Mouse (Mus musculus) kidney, postnatal 14 days (tissue): ENCODE measurements around the gene Slmap.
"Not testable (repeated sequence)": the region's sequence is repeated elsewhere in the genome, so short reads cannot be mapped to it uniquely, and the experiment has no call there.

ENCODE experiments used
- DNase-seq: peaks from one replicate; pipeline ENCODE4 v3.0.0; 2022; ENCODE audit warnings: mixed read lengths

Slmap gene

DNA sequence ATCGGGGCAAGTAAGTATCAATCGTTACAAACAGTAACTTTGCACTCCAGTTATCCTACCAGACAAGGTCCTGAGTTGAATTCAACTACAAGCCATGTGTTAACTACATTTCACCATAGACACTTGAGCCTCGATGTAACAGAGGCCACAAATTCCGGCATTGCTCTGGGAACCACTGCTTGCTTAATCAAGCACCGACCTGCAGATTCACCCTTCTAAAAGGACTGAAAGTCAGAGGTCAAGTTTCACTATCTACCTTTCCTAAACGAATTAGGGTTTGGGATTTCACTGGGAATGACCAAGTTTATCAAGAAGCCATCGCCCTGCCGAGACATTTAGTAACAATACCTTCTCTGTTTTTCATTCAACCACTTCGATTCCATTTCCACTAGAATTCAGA is 2.0 kb downstream of the Slmap start:
- DNase-seq: no peak

DNA sequence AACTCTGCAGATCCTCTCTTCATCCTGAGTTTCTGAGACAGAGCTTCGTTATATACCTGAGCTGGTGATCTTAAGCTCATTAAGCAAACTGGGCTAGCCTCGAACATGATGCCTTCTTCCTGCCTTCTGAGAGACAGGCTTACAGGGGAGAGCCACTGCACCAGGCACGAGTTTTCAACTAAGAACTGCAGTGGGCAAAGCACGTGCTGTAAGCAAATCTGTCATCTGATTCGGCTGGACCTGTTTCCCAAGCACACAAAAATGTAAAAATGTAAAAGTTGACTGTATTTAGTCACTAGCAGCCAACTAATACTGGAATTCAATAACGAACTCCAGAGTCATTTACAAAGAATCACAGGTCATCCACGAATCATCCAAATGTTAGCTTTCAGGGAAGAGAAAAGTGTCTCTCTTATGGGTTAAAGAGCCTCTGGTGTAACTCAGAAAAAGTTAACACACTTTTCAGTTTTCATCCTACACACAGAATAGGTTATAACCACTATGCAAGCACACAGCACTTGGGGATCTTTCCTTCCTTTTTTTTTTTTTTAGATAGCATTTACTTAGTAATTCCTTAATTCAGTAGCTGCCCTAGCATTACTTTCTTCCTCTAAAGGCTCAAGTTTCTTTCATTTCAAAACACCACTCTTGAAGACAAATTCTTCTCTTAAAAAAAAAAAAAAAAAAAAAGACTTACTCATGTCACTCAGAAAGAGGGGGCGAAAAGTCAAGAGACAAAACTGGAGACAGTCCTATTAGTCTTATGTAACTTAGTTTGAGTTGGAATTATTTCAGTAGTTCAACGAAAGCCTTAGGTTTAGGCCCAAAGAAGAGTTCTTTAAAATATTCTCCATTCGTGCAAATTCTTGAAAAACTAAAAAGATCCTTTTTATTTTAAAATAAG is 3.1 kb downstream of the Slmap start:
- no peak for DNase-seq

- peak; percentile 77 for DNase-seq
Observed at GRCm38 (mm10) chr14:26530350-26530749, 4.4 kb downstream of the Slmap start.

GRCm38 (mm10) chr14:26528296-26528695 is 6.4 kb downstream of the Slmap start:
- DNase-seq: no peak

DNA sequence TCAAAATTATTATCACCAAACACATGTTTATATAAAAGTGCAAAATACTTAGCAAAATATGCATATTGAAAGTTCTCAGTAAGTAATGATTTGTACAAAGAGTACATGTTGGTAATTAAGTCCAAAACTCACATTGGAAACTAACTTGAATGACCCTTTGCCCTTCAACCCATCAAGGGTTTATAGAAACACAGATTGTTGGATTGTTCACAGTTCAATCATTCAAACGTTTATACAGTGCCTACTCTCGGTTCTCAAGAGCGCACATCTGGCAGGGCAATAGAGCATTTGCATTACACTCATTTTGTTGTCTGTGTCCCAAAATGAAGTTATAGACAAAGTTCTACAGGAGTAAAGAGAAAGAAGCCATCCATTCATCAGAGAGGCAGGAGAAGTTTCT is 8.8 kb downstream of the Slmap start:
- no peak for DNase-seq

GRCm38 (mm10) chr14:26523082-26523481 is 11.6 kb downstream of the Slmap start:
- no peak for DNase-seq

DNA sequence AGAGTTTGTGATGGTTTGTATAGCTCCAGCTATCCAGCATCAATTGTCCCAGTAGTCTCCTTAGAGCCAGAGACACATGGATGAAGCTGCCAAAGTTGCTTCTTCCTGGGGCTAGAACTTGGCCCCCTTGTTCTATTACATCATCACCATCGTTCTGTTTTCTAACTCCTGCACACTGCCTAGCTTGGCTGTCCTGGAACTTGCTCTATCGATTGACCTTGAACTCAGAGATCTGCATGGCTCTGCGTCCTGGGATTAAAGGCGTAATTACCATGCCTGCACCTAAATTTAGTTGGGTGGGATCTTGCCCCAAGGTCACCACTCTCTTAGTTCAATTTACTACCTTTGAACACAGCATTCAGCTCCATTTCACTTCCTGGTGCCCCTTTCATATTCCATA is 14.9 kb downstream of the Slmap start:
- DNase-seq: no peak

GRCm38 (mm10) chr14:26517843-26518242 is 16.9 kb downstream of the Slmap start:
- DNase-seq: no peak

DNA sequence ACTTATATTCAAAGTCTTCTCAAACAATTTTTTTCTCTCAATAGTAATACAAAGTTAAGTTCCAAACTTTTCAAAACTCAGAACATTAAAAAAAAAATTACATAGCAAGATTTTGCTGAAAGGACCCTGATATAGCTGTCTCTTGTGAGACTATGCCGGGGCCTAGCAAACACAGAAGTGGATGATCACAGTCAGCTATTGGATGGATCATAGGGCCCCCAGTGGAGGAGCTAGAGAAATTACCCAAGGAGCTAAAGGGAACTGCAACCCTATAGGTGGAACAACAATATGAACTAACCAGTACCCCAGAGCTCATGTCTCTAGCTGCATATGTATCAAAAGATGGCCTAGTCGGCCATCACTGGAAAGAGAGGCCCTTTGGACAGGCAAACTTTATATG is 18.5 kb downstream of the Slmap start:
- DNase-seq: not testable (repeated sequence)

- no peak for DNase-seq
Observed at GRCm38 (mm10) chr14:26515802-26516201, 18.9 kb downstream of the Slmap start.

DNA sequence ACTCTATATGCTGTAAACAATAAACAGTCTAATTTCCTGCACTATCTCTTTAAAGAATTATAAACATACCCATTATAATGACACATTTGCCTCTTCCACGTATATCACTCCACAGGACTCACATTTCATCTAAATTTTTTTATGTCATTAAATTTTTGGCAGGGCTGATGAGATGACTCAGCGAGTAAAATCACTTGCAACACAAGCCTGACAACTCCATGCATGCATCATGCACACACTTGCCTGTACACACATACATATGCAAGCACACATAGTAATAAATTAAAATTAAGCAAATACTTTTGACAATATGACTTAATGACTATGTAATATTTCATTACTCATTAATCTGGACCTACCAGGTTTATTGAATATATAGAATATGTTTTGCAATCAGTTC is 24.2 kb downstream of the Slmap start:
- no peak for DNase-seq

DNA sequence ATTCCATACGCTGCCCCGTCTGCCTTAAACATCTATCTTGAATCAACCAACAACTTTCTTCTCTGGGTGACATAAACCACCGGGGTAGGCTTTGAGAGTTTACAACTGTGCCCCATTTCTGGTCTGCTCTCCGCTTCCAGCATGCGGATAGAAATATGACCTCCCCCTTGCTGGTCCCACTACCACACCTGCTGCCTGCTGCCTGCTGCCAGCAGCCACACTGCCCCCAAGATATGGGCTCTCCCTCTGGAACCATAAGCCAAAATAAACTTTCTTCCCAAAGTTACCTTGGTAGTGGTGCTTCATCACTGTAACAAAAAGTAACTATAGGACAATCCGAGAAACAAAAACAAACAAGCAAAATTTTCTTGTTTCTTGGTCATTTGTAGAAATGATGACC is 26.6 kb downstream of the Slmap start:
- DNase-seq: no peak

- no peak for DNase-seq
Observed at GRCm38 (mm10) chr14:26507361-26507760, 27.4 kb downstream of the Slmap start.

DNA sequence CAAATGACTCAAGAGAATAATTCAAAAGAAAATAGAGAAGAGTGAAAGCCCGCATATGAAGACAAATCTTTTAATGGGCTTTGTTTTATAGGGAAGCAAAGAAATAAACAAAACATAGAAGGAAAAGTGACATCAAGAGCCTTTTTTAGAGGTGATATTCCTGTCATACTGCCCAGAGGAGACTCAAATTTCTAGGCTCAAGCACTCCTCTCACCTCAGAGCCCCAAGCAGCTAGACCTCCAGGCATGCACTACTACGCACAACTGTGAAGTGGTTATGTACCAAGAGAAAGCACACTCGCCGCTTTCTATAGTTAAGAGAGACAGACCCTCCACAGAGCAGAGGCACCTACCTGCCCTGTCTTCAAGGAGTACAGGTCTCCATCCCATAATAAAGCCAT is 30.2 kb downstream of the Slmap start:
- DNase-seq: no peak

DNA sequence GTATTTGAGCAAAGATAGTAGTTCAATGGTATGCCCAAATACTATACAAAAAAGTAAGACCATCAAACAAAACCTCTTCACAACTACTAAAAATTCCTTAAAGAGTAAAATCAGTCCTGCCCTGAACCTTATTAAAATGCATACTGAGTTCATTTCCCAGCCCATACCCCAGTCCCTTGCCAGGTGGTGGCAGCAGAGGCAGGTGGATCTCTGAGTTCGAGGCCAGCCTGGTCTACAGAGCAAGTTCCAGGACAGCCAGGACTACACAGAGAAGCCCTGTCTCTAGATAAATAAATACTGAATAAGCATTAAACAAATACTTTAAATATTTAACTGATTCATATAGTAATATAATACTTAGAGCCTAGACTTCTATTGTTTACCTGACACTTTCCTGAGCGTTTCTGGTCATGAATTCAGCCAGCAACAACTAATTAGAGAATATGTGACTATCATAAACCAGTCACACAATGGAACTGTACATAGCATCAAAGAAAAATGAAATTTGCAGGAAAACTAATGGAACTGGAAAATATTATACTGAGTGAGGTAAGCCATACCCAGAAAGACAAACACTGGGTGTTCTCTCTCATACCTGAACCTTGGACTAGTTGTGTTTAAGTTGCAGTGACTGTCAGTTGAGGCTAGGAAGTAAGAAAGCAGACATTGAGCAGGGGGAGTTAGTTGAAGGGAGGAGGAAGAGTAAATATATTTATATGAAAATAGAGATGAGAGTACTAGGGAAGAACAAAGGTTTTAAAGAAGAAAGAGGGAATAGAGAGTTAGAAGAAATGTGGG is 34.4 kb downstream of the Slmap start:
- no peak for DNase-seq

DNA sequence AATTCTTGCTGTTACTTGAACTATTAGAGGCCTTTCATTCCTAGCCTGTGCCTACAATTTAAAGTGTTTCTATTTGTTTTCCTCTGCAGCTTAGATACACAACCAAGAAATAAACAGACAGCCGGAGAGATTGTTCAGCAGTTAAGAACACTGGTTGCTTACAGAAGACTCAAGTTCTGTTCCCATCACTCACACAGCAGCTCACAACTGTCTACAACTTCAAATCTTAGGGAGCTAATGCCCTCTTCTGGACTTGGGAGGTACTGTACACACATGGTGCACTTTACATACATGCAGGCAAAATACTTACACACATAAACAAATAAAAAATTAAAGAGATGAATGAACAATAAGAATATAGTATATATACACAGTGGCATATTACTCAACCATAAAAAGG is 39.7 kb downstream of the Slmap start:
- DNase-seq: no peak

DNA sequence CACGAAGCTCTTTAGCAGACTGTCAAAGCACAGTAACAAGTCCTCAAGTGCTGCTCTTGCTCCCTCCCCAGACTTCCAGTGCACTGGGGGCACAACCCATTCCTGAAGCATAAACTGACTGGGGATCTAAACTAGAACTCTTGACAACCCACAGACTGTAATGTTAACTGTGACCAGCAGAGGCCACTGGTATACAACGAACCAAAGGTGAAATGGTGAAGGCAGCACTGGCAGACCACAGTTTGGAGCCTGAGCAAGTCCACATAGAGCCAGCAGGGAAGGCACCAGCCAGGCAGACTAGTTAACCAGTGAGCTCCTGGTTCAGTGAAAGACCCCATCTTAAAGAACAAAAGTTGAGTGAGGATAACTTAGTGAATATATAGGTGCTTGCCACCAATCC is 43.6 kb downstream of the Slmap start:
- peak; percentile 82 for DNase-seq

DNA sequence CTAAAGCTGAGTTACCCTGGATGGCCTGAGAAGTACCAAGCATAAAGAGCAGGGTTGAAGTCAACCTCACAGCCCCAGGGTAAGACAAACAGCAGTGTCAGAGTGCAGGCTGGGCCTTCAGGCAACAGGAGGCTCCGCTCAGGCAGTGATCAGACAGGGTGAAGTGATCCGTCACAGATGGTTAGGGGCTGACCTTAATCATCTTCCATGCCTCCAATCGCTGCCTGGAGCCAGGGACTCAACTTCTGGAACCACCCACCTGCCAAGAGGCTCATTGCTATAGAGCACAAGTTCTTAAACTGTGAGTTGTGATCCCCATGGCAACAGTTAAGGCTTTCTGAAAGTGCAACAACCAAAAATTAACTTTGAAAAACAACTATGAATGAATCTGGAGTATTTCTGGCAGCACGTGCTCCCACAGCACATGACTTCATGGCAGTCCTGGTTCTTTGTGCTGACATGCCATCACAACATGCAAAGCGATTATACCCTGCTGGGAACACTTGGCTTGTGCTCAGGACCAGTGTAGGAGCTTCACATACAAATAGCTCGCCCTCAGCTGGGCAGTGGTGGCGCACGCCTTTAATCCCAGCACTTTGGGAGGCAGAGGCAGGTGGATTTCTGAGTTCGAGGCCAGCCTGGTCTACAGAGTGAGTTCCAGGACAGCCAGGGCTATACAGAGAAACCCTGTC is 46.3 kb downstream of the Slmap start:
- DNase-seq: no peak

DNA sequence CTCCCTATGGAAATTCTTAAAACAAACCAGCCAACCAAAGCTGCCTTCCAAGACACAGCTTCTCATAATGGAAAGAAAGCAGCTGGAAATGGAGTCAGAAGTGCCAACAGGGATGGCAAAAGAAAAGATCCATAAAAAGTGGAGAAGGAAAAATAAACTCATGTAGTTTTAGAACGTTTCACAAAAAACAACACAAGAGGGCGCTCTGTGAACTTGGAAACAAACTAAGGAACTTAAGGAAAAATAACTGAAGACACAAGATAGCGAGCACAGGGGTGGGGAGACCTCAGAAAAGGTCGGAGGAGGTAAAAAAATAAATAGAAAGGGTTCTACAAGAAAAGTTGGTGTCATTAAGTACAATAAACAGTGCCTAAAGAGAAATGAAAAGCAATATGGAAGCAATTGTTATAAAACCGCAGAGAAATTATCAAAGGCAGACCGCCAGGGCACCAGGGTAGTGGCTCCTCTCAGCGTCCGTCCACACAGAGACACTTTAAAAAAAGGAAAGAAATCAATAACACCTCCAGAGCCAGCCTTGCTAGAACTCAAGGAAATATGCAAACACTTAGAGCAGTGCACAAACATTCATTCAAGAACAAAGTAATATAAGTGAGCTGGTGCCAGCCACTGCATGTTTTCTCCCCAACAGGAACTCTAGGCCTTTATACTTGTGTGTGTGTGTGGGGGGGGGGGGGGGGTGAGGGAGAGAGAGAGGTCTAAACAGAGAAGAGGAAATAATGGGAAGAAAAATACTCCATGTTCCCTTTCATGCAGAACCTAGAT is 48.1 kb downstream of the Slmap start:
- peak; percentile 48 for DNase-seq

DNA sequence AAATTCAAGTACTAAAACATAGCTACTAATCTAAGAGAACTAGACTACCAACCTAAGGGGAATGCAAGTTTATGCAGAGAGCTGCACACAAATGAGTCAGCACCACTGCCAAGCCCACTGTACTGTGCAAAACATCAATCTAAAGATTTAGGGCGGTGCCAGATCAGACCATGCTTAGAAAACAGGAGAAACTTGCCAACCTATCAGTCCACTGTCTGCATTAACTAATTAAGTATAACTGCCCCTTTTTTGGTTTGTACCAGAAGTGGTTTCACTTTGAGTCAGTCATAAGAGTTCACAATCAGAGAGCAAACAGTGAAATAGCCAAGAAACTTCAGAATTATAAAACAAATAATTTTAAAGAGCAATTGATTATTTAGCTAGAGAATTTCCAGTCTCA is 53.3 kb downstream of the Slmap start:
- DNase-seq: no peak

- DNase-seq: no peak
Observed at GRCm38 (mm10) chr14:26477738-26478137, 57.0 kb downstream of the Slmap start.

GRCm38 (mm10) chr14:26476391-26476790 is 58.3 kb downstream of the Slmap start:
- no peak for DNase-seq

DNA sequence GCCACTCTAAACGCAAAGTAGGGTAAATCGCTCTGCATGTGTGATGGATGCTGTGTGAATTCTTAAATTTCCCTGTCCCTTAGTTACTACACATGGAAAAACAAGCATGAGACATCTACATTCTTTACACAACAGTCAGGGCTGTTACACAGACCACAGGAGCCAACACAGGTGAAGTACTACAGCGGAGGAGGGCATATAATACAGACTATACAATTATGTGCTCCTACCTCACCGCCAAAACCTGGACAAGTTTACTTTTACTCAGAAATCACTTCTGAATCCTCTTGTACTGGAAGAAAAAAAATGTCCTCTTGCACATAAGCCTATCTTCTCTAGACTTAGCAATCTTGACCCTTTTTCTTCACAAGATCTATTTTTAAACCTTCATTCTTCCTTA is 66.8 kb downstream of the Slmap start:
- DNase-seq: no peak
